Mouse (Mus musculus): Measurements from ENCODE around the gene Cwc25.
A peak's percentile ranks its signal among the peaks of the same experiment; 100 is the strongest.
"Not testable (repeated sequence)": the region's sequence is repeated elsewhere in the genome, so short reads cannot be mapped to it uniquely, and the experiment has no call there.

The Cwc25 gene

DNA sequence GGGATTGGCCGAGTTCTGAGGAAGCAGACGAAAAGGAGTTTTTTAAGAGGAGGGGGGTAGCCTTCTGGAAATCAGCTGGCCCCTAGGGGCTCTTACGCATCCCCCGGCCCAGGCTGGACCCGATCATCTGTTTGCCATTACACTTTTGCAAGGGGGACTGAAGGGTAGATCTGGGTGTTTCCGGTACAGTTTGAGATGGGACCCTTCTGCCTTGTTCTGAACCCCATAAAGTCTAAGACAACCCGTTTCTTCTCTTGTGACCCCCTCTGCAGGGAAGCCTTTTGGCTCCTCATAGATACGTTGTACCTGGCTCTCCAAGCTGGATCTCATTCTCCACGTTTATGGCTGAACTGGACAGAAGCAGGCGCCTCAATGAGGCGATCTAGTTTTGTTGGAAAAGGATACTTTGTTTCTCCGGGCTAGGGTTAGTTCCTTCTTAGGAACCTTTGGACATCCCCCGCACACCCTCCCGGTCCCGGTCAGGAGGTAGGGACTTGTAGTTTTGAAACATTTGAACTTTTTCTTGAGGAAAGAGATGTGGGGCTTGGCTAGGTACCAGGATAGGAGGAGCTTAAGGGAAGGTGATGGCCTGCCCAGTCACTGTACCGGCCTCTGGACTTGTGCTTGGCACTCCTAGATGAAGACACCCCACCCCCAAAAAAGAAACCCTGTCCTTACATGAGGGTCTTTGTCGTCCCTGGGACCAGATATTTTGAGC is 34.5 kb upstream of the Cwc25 start:
- DNase-seq: peak; percentile 84

DNA sequence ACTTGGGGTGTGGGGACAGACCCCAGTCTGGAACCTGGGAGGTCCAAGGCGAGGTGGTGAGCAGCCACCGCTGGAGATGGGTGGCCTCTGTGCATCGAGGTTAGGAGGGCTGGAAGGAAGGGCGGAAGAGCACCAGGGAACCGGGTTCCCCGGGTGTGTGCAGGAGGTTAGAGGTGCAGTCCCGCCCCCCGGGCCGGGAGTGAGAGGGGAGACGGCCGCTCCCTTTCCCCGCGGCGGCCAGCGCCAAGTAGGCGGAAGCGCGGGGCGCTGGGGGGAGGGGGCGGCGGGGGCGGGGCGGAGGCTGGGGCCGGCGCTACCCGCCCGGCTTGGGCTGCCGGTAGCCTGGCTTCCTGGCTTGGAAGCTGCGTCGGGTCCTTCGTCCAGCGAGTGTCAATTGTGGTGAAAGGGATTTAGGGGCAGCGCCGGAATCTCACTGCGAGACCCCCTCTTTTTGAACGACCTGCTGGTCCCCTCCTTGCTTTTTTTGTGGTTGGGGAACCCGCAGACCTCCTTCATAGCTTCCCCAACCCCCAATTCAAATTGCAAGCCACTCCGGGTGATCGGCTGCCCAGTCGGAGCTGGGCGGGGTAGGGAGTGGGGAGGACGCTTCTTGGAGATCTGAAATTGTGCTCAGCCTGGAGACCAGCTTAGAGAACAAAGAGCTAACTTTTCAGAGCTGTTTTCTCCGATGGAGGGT is 33.8 kb upstream of the Cwc25 start:
- DNase-seq: peak; percentile 91

DNA sequence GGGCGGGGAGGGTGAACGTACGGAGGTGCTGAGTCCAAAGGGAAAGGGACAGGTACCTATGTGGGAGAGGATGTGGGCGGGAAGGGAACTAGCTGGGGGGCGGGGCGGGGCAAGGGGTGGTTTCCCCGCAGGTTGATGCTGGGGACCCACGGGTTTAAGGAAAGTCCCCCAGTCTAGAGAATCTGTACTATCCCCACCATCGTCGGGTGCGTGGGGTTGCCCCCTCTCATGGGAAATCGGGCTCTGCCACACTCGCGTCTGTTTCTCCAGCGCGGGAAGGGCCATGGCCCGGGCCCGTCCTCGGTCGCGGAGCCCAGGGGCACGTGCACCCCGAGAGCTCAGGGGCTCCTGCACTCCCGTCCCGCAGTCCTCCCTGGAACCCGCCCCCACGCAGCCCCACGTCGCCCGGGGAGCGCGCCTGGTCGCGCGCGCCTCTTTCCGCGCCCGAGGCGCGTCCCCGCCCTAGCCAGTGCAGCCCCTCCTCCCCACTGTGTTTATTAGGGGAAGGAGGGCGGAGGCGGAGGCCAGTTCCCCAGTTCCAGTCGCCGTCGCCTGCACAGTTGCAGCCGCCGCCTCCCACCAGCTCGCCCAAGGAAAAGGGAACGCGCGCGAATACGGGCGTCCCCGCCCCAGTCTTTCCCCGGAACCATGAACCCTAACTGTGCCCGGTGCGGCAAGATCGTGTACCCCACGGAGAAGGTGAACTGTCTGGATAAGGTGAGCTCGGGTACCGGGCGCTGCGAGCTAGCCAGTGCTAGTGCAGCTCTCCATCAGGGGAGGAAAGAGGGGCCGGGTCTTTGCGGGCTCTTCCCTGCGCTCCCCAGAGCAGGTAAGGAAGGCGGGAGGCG is 33.0 kb upstream of the Cwc25 start:
- peak; percentile 91 for DNase-seq

DNA sequence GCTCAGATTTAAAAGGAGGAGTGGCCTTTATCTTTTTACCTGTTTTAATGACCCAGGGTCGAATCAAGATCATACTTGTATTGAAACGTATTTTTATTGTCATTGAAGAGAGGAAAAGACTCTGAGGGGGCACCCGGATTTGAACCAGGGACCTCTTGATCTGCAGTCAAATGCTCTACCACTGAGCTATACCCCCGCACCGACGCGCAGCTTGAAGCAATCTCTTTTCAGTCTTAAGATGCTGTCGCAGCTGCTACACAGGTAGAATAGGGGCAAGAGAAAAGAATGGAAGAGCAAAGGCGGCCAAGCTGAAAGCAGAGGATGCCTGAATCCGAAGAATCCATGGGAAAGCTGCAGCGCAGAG is 32.4 kb upstream of the Cwc25 start, which contains the start of gene Lasp1:
TSS of gene Lasp1 (plus strand) at position 219 of the 364 bp plus-strand sequence.
- DNase-seq: peak; percentile 87

DNA sequence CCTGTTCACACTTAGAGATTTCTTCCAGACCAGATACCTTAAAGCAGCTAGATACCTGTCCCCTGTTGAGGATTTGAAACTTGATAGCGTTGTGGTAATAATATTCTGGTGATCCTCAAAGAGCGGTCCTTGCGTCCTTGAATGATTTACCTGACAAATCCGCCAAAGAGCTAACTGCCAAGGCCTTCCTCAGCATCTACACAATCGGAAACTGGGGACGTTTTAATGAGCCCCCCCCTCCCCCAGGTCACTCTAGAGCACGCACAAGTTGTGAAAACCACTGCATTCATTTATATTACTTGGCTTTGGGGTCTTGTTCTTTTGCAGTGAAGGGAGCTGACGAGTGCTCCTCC is 31.7 kb upstream of the Cwc25 start:
- no peak for DNase-seq

DNA sequence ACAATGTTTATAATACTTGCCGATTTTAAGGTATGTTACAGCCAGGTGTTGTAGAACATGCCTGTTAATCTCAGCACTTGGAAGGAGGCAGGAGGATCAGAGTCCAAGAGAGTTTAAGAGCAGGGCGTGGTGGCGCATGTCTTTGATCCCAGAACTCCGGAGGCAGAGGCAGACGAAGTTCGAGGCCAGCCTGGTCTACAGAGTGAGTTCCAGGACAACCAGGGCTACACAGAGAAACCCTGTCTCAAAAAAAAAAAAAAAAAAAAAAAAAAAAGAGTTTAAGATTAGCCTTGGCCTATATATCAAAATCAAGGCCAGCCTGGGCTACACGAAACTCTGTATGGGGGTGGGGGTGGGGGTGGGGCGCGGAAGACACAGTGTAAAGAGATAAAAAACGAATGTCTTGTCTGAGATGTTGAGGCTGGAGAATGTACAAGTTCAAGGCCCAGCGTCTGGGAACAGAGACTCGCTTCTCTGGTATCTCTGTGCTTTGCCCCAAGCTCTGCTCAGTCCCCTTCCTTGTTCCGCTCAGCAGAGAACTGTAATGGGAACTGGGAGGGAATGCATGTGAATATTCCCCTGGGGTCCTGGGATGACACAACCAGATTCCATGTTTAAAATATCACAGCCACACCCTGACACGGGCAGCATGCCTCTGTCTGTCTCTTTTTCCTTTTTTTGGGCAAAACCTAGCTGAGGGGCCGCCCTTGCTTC is 31.2 kb upstream of the Cwc25 start:
- no peak for DNase-seq

DNA sequence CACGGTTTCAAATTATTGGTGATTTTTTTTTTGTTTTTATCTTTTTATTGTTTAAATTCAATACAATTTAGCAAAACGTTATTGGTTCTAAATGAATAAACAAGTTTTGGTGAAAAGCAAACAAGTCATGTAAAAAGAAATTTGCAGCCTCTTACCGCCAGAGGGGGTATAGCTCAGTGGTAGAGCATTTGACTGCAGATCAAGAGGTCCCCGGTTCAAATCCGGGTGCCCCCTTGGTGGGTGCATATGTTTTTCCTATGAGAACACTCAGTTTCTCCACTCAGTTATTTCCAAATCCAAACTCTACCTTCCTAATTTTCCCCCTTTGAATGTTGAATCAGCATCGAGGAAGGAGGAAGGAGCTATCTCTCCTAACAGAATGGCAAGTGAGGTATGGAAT is 30.6 kb upstream of the Cwc25 start:
- DNase-seq: peak; percentile 74

DNA sequence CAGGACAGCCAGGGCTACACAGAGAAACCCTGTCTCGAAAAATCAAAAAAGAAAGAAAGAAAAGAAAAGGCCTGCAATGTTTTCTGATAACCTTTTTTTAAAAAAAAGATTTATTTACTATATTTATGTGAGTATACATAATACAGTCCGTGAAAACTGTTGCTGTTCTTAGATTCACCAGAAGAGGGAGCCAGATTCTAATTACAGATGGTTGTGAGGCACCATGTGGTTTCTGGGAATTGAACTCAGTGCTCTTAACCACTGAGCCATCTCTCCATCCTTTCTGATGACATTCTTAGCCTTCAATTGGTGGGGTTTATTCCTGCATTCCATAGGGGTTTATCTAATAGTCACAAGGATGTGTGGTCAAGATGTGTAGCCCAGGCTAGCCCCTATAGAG is 26.8 kb upstream of the Cwc25 start:
- DNase-seq: peak; percentile 61

DNA sequence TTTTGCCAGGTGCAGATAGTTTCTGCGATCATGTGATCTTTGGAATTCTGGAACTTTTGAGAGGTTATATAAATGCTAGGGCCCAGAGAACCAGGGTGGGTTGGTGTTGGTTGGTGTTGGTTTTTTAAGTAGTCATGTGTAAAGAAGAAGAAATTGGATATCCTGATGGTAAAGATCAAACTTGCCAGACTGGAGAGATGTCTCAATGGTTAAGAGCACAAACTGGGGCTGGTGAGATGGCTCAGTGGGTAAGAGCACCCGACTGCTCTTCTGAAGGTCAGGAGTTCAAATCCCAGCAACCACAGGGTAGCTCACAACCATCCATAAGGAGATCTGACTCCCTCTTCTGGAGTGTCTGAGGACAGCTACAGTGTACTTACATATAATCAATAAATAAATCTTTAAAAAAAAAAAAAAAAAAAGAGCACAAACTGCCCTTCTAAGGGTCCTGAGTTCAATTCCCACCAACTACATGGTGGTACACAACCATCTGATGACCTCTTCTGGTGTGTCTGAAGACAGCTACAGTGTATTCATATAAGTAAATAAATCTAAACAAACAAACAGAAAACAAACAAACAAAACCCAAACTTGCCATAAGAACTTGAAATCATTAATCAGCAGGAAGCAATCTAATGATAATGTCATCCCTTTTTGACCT is 24.6 kb upstream of the Cwc25 start:
- not testable (repeated sequence) for DNase-seq

DNA sequence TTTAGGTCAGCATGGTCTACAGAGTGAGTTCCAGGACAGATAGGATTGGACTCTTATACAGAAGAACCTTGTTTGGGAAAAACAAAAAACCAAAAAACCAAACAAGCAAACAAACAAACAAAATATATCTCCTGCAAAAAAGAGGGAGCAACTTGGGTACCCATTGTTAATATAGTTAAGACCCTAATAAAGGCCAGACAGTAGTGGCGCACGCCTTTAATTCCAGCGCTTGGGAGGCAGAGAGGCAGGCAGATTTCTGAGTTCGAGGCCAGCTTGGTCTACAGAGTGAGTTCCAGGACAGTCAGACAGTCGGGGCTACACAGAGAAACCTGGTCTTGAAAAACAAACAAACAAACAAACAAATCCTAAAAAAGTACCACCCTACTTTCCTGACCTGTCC is 23.4 kb upstream of the Cwc25 start:
- DNase-seq: no peak

DNA sequence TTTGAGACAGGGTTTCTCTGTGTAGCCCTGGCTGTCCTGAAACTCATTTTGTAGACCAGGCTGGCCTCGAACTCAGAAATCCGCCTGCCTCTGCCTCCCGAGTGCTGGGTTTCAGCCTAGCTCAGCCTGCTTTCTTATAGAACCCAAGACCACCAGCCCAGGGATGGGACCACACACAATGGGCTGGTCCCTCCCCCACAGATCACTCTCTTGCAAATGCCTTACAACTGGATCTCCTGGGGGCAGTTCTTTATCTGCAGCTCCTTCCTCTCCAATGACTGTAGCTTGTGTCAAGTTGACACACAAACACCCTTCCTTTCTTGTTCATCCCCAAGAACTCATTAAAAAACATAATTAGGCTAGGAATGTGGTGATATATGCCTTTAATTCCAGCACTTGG is 21.6 kb upstream of the Cwc25 start:
- no peak for DNase-seq

DNA sequence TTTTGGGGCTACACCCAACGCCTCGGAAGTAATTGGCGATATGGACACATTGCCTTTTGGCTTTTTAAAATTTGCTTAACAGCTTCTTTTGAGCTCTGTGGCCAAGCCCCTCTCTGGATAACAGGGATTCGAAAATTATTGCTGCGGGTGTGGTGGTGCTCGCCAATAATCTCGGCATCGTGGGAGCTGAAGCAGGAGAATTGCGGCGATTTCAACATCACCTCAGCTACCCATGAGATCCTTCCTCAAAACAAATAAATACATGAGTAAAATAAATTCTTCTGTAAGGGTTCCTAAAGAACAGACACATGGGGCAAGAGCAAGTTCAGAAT is 16.2 kb upstream of the Cwc25 start:
- no peak for DNase-seq

DNA sequence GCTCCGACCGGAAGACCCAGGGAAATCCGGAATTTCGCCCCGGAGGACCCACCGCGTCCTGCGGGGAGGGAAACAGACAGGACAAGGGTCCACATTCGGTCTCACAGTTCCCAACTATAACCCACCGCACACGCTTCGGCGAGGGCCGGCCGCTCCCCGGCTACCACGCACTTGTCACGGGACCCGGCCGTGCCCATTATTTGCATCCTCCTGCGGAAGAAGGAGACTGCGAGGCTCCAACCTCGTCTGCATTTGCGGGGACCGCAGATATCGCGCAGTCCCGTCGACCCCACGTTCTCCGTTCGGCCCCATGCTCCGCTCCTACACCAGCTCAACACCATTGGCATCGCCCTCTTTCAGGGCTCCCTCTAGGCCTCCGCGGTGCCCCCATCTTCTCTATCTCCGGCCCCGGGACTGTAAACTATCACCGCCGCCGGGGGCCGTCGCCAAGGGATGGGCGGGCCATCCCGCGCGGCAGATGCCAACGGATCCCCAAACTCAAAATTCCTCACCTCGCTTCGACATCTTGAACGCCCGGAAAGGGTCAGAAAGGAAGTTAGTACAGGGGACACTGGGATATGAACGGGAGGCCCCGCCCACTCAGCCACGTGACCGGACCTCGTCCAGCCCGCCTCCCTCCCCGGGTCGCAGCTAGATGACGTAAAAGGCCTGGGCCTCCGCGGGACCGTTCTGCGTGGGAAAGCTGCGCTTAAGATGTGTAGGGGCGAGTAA is 15.6 kb upstream of the Cwc25 start, which contains the start of gene Rpl23:
TSS of gene Rpl23 (minus strand) at position 606 of the 732 bp plus-strand sequence.
- DNase-seq: peak; percentile 100

DNA sequence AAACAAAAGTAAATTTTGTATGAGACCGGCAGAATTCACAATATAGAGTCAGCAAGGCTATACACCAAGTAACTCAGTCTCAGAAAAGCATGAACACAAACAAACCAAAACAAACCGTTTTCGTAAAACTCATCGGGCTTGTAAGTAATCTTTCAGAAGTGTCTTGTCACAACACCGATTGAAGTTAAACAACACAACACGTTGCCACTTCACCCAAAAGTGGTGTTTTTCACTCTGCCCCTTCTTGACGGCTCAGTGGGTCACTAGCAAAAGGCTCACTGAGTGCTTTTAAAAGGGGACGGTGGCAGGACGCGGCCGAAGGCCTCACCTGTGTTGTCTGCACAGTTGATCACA is 15.1 kb upstream of the Cwc25 start:
- no peak for DNase-seq

DNA sequence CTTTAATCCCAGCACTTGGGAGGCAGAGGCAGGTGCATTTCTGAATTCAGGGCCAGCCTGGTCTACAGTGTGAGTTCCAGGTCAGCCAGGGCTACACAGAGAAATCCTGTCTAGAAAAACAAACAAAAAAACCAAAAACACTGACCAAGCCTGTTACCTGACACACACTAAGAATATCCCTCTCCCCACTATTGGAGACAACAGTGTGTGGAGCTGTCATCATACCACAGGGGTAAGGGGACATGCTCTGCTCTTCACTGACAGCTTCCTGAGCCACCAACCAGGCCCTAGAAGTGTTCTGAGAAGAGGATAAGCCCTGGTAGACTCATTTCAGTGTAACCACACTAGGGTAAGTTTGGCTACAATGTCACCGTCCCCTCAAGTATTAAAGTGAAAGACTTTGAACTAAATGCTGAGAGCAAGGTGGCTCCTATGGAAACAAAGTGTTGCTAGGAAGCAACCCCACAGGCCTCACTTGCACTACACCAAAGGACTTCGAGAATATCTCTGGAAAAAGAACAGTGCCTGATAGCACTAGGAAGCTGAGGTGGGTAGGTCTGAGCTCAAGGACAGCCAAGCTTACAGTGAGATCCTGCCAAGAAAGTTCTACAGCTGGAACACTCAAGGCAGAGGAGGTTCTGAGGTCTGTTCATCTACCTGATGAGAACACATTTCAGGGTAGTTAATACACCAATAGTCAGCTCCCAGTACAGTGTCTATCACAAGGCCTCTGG is 13.8 kb upstream of the Cwc25 start:
- no peak for DNase-seq

DNA sequence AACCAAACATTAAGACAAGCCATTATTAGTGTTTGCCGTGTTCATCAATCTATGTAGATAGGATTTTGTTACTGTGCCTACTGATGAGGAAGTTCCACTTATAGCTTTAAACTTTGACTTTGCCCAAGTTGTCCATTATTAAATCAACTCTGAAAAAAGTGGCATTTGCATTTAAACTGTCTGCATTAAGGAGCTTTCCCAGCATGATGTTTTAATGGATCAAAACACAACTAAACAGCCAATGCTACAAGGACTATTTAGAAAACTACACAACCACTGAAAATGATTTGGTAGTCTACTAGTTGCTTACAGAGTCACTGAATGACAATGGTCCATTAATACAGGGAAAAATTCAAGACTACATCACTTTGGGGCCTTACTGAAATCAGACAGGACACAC is 12.6 kb upstream of the Cwc25 start:
- DNase-seq: no peak

DNA sequence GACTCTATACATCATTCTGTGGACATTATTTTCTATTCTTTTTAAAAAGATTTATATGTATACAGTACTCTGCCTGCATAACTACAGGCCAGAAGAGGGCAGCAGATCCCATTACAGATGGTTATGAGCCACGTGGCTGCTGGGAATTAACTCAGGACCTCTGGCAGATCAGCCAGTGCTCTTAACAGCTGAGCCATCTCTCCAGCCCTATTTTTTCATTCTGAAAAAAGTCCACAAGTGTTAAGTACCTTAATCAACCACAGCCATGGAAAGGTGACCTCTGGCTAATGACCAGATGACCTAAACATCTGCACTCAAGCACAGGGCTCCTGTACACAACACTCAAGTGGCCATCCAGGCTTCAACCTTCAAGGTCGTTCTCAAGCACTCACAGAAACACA is 10.8 kb upstream of the Cwc25 start:
- peak; percentile 38 for DNase-seq

DNA sequence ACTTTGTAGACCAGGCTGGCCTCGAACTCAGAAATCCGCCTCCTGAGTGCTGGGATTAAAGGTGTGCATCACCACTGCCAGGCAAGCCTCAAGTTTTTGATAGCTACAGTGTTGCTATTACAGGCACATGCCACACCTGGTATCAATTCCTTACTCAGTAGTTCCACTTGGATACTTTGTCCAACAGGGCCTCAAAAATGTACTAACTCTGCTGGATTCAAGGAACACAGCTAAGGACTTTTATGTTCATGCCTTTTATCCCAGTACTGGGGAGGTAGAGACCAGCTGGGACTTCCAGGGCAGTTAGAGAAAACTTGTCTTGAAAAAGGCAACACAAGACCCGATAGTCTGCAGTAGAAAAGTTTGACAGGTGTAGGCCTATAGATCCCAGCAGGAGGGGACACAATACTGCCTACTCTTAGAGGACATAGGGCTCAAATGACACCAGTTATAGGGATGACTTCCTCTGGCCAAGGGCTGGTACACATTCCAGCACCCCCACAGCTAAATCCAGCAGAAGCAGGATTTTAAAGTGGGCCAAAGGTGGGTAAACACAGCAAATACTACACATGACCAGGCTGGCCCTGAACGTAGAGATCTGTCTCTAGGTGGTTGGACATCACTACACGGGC is 10.3 kb upstream of the Cwc25 start:
- no peak for DNase-seq

DNA sequence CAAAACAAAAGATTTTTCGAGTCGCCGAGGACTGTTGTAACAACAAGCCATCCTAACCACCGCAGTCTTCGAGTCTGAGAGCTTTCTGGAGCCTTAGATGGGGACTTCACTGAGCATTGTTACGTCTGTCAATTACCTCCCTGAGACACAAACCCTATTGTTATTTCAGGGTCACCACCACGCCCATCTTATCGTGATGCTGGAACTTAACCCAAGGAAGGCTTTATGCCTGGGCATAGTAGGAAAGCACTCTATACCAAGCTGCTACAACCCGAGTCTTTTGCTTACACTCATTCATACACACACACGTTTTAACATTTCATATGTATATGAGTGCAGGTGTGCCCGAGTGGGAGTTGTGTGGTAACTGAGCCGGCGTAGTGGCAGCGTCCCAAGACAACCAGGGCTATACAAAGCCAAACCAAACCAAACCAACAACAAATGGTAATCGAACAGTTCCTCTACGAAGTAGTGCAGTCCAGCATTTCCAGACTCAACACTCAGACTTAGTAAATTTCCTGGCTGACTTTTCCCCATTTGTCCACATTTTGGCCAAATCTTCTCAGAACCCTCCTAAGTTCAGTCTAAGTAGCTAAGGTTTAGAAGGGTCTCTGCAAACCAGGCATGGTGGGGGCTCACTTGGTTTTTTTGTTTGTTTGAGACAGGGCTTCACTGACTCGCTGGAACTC is 9.6 kb upstream of the Cwc25 start, which contains the start of gene 1700001P01Rik:
TSS of gene 1700001P01Rik (minus strand) at position 111 of the 689 bp plus-strand sequence.
- no peak for DNase-seq

DNA sequence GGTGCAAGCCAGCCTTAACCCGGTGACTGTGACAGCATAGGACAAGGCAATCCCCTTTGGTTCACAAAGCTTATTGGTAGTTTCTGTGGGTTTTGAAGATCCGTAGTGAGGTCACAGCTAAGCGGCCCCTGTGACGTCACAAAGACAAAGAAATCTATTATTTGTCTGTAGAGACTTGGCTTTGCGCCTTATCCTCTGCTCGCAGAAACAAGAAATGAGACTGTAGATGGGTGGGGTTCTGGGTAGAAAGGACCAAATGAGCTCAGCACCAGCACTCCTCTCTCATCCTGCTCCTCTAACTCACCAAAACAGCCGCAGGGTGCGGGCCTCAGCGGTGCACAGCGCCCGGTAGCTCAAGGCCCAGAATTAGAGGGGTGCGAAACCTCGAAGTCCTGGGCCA is 8.8 kb upstream of the Cwc25 start:
- no peak for DNase-seq

Data from kidney, postnatal 14 days (tissue).